Mouse (Mus musculus) embryo, embryonic 10 days (tissue): ENCODE data around the gene Pax7.

Experiments used
- DNase-seq: peaks from one replicate; pipeline ENCODE4 v3.0.0-alpha.2; 2015; ENCODE audit warnings: low spot score

Gene Pax7

DNA sequence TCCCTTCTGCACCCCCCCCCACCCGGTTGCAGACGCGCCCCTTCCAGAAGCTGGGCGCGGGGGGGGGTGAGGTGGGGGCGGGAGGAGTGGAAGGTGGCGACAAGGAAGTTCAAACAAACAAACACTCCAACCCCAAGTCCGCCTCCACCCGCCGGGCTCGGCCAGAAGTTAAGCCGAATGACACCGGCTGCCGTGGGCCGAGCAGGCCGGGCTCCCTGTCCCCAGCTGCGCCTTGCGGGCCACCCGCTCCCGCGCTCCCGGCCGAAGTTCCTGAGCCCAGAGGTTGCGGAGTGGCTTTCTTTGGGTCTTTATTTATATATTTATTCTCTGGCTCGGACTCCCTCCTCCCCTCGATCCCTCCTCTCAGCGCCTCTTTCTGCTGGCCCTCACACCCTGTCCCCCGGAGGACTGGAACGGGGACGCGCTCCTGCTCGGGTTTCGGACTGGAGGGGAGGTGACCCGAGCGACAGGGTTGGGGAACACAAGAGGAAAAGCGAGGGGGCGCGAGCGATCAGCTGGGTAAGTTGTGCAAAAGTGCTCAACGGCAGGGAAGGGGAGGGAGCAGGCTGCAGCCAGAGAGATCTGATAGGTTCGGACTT lies at the start of gene Pax7:
Gene Pax7, minus strand, starts transcription at position 493 of the 599 bp plus-strand sequence.
- DNase-seq: peak; percentile 80

DNA sequence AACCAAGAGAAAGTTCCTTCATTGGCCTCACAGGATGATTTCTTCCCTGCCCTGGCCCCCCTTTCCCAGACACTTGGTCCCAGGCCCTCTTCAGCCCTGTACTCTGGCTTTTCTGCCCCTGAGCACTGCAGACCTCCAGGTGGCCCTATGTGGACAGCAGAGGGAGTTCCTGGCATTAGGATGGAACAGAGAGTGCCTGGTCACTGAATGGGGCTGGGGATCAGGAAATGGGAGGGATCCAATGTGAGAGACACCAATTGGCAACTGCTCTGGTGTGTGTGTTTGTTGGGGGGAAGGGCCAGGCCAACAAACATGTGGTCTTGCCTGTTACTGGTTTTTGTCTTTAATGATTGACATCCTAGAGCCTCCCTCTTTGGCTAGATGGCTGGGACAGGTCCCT lies 48.5 kb upstream of the Pax7 start:
- DNase-seq: no peak

DNA sequence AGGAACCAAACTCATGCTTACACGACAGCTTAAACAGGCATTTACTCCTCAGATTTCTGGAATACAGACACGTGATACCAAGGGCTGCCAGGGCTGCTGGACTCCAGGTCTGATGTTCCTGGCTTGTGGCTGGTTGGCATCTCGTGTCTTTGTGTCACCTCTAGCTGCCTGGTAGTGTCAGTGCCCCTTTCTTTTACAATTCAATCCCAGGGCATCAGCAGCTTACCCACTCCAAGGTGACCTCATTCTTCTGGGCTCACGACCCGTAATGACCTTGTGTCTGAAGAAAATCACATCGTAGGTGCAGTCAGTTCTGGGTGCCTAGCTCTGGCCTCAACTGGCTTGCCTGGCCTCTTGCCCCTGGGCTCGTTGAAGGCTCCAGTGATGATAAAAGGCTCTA lies 46.0 kb upstream of the Pax7 start:
- no peak for DNase-seq

- peak; percentile 52 for DNase-seq
These were observed 45.1 kb upstream of the Pax7 start for GRCm38 (mm10) chr4:139878443-139878842.

DNA sequence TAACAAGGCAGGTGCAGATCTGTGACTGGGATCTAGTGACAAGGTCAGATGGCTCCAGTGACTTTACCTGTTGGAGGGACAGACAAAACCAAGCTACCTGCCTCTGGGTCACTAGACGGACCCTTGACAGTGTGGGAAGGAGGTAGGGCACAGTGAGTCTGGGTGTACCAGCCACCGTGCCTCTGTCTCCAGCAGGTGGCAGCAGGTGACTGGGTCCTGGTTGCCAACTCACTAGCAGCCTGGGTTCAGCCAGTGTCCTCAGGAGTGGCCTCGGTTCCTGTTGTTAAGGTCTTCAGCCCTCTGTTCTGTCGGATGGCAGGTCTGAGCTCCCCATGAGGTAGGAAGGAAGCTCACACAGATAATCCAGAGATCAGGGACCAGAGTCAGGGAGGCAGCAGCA lies 43.9 kb upstream of the Pax7 start:
- DNase-seq: peak; percentile 90

GRCm38 (mm10) chr4:139872595-139872994 lies 39.3 kb upstream of the Pax7 start:
- peak; percentile 80 for DNase-seq

DNA sequence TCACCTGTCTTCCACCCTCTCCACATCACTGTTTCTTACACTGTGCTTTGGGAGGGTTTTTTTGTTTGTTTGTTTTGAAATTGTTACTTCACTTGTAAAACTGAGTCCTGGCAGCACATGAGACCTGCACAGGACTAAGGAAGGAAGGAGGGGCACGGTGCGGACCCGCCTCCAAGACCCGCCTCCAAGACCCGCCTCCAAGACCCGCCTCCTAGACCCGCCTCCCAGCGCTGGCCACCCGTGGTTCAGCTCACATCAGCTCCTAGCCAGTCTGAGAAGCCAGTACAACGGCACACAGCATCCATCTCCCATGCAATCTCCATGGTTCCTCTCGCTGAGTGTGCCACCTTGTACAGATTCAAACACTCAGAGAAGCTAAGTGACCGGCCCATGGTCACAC lies 38.4 kb upstream of the Pax7 start:
- peak; percentile 48 for DNase-seq

DNA sequence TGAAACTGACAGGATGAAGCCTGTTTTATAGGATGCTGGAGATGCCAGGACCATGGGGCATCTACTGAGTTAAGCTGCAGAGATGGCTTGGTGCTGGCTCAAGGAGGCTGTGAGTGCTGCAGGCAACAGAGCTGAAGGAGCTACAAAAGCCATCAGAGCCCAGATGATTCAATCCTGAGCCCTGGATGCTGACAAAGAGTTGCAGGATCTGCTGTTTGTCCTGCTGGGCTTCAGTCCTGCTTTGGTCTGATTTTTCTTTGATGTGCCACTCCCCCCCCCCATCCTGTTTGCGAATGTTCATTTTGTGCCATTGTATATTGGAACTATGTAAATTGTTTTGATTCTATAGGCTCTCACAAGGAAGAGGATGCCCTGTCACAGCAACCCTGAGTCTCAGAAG lies 29.9 kb upstream of the Pax7 start:
- no peak for DNase-seq

GRCm38 (mm10) chr4:139858635-139859176 lies 25.4 kb upstream of the Pax7 start:
- DNase-seq: peak; percentile 93

GRCm38 (mm10) chr4:139852219-139853035 lies 19.1 kb upstream of the Pax7 start:
- peak; percentile 61 for DNase-seq

DNA sequence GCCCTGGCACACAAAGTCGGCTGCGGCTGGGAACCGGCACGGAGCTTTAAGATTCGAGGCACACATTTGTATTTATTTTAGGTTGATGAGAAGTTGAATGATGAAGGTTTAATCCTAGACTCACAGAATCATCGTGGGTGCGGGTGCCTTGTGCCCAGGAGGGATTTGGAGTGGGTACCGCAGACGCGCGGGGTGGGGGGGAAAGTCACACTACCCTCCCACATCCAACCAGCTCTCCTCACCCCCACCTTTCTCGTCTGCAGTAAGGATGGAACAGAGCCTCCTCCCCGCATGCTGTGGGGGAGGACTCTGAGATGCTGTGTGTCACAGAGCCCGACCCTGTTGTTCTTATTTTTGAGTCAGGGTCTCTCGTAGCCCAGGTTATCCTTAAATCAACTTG lies 18.1 kb upstream of the Pax7 start:
- no peak for DNase-seq

GRCm38 (mm10) chr4:139850547-139851170 lies 17.3 kb upstream of the Pax7 start:
- DNase-seq: no peak

DNA sequence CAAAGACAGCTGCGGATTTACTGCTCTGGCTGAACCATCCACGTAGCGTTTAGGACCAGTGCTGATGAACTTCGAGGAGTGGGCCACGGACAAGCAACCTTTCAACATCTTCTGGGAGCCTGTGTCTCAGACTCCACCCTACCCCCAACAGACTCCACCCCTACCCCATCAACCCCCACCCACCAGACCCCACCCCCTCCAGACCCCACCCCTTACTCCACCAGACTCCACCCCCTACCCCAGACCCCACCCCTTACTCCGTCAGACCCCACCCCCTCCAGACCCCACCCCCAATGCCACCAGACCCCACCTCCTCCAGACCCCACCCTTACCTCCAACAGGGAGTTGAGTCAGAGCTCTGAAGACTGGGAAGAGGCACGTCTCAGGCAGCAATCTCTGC lies 10.1 kb upstream of the Pax7 start:
- no peak for DNase-seq

GRCm38 (mm10) chr4:139842919-139843318 lies 9.6 kb upstream of the Pax7 start:
- DNase-seq: no peak

DNA sequence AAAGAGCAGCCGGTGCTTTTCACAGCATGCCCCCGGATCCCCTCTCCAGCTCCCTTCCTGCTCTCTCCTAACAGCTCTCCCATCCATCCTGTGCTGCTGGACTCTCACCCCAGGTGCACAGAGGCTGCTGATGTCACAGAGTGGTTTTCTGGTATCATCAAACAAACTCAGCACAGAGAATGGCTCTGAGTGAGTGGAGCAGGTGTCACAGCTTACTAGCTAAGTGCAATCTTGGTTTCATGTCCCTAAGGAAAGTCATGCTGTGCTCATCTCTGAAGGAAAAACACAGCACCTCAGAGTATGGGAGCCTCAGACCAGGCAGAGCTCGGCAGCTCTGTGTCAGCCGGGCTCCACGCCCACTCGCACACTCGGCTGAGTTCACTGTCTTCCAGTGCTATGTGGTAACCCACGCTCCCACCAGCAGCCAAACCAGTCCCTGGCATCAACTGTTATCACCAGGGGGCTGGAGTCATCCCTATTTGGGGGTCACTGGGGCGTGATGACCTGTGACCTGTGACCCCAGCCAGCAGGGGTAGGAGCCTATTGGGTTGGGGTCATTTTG lies 7.7 kb upstream of the Pax7 start:
- DNase-seq: no peak

DNA sequence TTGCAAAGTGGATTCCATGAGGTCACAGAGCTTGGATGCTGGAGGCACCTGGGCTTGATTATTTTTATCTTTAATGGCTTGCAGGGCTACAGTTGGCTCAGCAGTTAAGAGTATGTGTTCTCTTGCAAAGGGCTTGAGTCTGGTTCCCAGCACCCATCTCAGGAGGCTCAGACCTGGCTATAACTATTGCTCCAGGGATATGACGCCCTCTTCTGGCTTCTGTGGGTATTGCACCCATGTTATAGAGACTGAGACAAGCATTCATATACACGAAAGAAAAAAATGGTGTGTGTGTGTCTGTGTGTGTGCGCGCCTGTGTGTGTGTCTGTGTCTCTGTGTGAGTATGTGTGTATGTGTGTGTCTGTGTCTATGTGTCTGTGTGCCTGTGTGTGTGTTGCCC lies 7.1 kb upstream of the Pax7 start:
- no peak for DNase-seq

DNA sequence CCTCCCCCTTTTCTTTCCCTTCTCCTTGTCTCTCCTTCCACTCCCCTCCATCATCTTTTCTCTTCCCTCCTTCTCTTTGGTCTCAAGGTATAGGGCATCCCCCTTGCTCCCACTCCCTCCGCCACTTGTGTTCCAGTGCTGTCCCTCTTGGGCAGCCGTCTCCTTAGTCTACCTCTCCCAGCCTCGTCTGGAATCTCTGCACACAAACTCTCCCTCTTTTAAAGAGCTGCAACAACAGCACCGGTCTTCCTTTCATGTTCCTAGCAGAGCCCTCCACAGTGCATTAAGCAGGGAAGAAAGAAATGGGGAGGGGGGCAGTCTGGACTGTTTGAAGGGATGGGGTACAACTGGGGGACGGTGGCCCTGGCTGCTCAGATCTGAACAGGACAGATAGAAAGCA lies 3.4 kb upstream of the Pax7 start:
- DNase-seq: no peak

- peak; percentile 74 for DNase-seq
These were observed 2.9 kb upstream of the Pax7 start for GRCm38 (mm10) chr4:139836196-139836595.

GRCm38 (mm10) chr4:139833817-139834401 lies 581 bp upstream of the Pax7 start:
- peak; percentile 45 for DNase-seq

- peak; percentile 65 for DNase-seq
These were observed 870 bp downstream of the Pax7 start for GRCm38 (mm10) chr4:139832281-139833035.

DNA sequence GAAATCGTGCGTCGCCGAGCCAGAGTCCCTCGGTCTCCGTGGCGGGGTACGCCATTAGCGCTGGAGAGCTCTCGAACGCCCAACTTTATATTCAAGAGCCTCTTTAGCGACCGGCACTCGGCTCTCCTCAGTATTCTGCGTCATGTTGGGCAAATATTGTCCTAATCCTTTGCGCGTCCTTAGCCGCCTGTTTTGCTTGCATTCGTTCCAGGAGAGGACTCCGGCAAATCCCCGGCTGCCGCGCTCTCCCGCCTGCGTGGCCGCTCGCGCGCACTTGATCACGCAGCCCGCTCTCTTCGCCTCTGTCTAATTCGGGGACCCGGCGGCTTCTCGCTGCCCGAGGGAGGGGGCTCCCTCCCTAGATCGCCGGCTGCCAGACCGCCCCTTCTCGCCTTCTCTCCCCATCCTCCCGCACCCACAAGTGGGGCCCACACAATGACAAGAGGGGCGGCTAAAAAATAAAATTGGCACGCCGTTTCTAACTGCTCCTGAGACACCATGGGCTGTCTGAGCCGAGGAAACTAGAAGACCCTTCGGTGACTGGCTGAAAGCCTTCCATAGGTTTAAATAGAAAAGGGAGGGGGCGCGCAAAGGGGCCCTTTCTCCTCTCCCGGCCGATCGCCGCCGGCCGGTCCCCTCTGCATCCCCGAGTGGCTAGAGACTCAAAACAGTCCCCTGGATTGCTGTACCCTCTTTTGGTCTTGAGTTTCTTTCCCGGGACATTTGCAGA lies 1.7 kb downstream of the Pax7 start:
- peak; percentile 46 for DNase-seq
